Mouse (Mus musculus): ENCODE results near the gene Aanat.
"Not testable (repeated sequence)": the region's sequence is repeated elsewhere in the genome, so short reads cannot be mapped to it uniquely, and the experiment has no call there.

Gene Aanat

DNA sequence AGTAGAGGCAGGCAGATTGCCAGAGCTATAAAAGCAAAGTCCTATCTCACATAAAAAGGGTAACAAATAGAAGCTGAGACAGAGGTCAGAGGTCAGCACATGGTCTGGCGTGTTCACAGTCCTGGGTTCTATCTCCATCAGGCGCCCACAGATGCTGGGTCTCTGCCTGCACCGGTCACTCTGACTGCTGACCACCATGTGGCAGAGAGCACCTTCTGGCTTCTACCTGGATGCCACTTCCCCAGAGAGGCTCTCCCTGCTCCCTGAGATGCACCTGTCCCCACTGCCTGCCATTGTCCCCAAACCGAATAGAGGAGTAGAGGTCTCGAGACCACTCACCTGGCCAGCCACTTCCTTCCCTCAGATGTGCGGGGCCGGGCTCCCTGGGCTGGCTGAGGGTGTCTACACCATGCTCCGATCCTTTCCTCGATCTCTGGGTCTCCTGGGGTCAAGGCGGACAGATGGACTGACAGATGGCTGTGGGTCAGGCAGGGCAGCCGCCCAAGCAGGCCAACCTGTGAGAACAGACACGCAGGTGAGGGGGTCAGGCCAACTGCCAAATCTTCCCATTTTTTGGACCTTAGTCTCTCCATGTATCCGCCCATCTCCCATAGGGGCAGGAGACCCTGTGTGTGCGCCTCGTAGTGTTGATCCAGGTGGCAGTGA is 23.9 kb downstream of the Aanat start:
- in situ Hi-C loops (cut with MboI, MseI): no loop called here

DNA sequence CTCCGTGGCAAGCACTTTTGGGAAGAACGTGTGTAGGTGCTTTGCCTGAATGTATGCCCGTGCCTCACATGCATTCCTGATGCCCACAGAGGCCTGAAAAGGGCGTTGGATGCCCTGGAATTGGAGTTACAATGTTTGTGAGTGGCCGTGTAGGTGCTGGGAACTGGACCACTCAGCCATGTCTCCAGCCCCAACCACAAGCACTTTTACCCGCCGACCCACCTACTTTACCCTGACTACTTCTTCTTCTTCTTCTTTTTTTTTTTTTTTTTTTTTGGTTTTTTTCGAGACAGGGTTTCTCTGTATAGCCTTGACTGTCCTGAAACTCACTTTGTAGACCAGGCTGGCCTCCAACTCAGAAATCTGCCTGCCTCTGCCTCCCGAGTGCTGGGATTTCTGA is 24.9 kb downstream of the Aanat start:
- in situ Hi-C loops (cut with MboI, MseI): not testable (repeated sequence)

DNA sequence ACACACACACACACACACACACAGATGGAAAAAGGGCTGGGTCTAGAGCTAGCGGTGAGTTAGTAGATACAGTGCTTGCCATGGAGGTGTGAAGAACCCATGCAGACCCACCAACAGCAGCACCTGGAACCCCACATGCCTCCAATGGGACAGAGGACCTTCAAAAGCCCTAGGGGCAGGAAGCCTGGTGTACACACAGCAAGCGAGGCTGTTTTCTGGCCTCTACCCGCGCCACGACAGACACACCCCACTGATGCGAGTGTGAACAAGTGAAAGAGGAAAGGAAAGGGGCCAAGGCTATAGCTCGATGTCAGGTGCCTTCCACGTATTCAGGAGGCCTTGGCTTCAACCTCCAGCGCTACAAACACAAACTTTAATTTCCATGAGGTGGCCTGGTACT is 25.7 kb downstream of the Aanat start:
- in situ Hi-C loops (cut with MboI, MseI): no loop called here

DNA sequence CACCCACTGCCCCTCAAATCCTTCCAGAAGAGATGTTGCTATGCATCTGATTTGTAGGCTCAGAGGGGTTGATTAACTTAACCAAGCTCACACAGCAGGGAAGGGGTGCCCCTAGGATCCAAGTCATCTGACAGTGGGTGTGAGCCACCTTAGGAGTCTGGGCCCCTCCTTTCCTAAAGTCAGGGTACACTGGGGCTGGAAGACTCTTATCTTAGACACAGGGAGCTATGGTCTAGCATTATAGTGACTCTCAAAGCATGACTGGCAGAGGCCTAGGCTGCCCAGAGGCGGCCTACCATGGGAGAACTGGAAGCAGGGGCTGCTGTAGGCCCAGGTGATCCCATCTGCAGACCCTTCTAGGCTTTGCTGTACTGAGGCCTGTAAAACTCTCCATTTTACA is 26.3 kb downstream of the Aanat start:
- in situ Hi-C loops (cut with MboI, MseI): no loop called here

DNA sequence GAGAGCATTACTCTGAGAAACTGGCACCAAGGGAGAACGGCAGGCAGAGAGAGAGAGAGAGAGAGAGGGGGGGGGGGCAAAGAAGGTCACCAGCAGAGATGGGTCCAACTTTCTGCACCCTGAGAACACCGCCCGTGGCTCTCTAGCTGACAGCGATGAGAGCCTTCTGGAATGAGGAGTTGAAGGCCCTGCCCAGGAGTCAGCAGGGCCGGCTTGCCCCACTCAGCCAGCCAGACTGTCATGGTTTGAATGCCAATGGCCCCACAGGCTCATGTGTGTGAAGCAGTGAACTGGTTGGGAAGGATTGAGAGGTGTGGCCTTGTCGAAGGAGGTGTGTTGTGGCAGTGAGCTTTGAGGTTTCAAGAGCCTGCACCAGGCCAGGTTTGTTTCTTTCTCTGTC is 27.0 kb downstream of the Aanat start:
- in situ Hi-C loops (cut with MboI, MseI): no loop called here

DNA sequence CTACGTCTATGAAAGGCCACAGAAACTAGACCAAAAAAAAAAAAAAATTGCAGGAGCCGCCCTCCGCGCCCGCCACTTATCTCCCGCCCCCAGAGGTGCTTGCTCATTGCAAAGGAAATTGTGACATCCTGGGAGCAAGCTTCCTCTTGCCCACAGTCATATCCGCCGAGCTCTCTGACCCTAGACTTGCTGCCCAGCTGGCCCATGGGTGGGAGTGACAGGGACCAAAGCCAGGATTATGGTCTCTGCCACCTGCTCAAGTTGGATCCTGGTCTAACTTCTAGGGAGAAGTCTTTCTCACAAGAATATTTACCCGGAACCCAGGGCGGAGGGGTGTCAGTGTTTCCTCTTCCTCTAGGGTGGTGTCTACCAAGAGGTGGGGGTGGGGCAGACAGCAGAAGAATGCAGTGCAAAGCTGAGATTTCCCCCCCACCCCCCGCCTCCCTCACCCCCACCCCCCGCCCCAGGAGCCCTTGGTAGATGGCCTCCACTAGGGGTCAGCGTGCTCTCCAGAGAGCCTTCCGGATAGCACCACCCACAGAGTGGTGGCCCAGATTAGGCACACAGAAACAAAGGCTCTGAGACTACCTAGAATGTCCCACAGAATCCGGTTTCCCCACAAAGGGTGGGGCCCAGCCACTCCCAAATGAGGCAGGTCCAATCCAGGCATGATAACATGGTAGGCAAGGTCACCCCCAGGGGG is 29.7 kb downstream of the Aanat start:
- in situ Hi-C loops (cut with MboI, MseI): no loop called here

DNA sequence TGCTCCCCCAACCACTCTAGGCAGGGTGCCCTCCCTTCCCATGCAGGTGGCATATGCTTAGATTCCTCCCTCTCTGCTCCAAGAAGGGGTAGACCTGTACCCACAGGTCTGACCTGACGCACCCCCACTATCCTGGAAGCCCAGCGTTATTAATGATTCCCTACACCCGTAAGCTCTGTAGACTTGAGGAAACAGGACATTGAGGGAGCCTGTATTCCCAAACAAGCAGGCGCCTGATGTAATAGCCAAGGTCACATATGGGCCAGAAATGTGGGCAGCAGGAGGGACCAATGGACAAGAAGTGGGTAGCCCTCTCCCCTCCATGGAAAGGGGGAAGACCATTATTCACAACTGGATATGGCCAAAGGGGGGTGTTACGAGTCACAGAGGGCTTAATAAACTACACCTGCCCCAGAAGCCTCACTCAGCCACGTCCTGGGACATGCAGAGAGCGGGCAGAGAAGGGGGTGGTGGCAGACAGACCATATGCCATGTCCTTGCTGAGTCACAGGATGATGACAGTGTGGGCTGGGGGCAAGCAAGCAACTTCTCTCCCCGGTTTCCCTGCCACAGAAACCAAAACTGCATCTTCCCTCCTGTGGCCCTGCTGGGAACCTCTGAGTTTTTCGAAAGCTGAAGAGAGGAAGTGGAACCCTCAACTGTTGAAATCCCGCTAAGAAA is 30.3 kb downstream of the Aanat start:
- in situ Hi-C loops (cut with MboI, MseI): no loop called here

DNA sequence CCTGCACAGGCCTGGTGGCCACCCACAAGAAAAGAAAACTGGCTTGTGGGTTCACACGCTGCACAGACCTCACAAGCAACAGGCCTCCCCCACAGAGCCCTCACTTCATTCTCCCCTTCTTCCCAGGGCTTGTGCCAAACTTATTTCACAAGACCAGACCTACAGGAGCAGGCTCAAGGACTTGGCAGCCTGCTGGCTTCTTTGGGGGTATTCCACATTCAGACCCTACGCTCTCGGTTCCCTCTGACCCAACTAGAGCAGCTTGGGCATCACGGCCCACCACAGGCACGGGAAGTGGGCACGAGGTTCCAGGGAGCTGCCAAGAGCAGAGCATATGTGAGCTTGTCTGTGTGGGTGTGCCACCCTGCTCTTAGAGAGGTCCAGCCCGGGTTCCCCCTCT is 31.4 kb downstream of the Aanat start:
- in situ Hi-C loops (cut with MboI, MseI): no loop called here

DNA sequence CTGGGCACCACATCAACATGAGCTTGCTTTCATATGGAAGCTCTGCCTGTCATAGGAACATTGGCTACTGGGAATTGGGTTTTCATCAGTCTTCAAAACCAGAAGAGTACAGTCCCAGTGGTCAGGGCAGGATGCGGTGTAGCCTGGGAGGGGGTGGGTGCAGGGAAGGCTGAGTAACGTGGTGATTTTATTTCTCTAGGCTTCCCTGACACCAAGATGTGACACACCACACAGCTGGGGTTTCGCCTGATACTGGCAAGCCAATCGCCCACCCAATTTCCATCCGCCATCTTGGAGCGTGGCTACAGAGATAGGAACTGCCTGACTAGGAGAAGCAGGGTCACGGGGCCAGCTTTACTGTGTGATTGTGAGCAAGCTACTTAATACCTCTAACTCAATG is 32.4 kb downstream of the Aanat start:
- in situ Hi-C loops (cut with MboI, MseI): no loop called here

DNA sequence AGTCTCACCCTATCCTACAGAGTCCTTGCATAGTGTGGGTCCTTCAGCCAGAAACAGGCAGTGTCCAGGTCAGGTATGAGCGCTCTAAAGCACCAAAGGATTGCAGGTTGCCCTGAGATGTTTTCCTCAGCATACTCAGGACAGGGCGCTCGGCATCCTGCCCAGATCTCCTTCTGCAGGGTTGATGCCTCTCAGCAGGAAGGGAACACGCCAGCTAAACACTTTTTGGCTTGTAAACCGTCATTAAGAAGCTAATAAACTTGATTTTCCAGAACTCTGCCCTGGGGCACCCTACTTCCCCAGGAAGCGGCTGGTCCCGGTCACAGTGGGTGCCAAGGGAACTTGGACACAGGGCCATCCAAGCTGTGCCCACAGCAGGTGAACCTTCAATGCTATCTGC is 32.9 kb downstream of the Aanat start:
- in situ Hi-C loops (cut with MboI, MseI): no loop called here

DNA sequence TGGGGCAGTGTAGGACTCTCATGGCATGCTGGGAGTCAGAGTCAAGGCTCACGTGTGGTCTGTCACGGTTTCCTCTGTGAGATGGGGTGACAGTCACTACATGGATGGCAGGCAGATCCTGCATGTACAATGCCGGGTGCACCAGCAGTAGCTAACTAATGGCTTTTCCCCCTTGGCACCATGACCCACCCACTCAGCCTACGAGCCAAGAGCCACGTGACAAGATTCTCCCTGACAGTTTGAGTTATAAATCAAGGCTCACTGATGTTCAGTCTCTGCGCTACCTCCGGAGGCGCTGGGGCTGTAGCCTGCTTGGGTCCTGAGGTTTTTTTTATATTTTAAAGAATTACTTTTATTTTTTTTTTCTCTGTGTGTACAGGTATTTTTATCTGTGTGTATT is 33.3 kb downstream of the Aanat start:
- in situ Hi-C loops (cut with MboI, MseI): no loop called here

DNA sequence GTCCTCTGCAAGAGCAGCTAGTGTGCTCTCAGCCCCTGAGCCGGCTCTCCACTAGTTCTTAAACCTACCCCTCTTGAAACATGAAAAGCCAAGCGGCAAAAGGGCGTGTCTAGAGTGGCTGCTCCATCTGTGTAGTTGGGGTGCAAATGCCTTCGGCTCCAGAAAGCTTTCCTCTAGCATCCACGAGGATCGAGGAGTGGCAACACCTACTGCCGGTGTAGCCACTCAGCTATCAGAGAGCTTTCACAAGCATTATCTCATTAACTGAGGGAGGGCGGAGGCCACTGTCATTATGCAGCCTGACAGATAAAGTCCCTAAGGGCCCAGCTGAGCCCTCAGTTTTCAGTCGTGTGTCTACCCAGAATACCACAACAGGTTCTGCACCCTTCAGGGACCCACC is 33.8 kb downstream of the Aanat start:
- in situ Hi-C loops (cut with MboI, MseI): no loop called here

DNA sequence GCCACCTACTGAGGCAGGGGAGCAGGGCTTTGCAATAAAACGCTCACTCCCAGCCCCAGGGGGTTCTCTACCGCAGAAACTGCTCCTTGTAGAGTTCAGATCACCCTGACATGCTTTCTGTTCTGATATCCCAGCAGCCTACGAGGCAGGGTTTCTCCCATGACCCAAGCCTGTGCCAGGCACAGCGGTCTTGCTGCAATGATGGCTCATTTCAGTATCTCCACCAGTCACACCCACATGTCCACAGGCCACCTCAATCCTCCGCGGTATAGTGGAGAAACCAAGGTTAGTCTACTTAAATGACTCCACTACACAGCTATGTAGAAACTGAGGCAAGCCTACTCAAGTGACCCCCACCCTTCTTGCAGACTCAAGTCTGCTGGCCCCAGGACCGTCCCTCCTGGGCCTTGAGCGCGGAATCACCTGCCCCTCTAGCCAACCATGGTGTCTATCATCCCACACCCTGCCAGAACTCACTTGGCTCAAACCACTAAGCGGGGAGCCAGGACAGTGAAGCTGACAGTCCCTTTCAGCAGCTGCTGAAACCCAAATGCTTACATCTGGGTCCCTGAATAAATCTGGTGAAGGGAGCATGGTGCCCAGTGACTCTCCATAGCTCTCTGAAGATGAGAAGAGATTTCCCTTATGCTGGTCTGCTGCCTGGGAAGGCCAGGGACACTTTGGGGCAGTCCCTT is 34.5 kb downstream of the Aanat start:
- in situ Hi-C loops (cut with MboI, MseI): no loop called here

DNA sequence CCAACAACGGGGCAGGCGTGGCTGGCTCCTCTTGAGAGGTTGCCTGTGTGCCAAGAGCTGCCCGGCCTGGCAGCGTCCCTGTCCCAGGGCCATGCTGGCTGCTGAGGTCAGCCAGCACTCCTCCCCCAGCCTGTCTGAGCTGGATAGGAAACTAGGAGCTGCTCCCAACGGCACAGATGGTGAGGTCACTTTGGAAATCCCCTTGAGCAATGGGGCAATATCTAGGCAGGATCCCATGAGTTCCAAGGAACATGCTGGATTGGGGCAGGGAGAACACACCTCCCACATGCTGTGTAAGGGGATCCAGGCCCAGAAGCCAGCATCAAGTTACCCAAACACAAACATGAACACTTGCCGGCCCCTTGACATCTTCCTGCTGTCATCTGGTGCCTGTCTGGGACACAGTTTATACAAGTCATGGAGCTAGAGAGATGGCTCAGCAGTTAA is 35.0 kb downstream of the Aanat start:
- in situ Hi-C loops (cut with MboI, MseI): no loop called here

DNA sequence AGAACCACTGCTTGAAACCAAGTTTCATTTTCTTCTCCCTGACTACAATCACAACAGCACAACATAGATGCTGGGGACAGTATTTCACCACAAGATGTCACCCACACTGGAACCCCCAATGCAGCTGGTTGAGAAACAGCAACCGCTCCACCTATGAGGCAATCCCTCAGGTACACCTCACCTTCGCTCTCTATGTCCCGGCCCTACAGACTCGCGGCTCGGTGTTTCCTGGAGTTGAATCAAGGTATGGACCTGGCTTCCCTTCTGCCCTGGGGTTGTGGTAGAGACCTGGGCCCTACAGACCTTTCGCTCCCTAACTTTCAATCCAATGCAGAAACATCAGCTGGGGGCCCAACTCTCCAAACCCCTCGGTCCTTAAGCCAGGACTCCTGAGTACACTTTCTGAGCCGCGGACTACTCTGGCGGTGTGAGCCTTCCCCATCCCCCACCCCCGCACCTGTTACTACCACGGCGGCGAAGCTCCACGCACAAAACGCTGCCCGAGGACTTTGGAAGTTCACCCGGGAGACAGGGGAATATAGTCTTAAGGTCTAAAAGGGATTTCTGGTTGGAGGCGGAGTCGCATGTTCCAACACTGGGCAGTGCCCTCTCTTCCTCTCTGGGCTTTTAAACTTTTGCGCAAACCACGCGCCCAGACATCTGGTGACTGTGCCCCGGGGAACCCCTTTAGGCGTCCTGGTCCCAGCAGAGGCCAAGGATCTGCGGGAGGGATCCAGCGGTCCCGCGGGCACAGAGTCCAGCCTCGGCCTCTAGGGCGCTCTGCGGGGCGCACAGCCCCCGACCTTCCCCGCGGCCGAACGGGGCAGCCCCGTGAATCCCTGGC is 37.3 kb downstream of the Aanat start:
- in situ Hi-C loops (cut with MboI, MseI): no loop called here

DNA sequence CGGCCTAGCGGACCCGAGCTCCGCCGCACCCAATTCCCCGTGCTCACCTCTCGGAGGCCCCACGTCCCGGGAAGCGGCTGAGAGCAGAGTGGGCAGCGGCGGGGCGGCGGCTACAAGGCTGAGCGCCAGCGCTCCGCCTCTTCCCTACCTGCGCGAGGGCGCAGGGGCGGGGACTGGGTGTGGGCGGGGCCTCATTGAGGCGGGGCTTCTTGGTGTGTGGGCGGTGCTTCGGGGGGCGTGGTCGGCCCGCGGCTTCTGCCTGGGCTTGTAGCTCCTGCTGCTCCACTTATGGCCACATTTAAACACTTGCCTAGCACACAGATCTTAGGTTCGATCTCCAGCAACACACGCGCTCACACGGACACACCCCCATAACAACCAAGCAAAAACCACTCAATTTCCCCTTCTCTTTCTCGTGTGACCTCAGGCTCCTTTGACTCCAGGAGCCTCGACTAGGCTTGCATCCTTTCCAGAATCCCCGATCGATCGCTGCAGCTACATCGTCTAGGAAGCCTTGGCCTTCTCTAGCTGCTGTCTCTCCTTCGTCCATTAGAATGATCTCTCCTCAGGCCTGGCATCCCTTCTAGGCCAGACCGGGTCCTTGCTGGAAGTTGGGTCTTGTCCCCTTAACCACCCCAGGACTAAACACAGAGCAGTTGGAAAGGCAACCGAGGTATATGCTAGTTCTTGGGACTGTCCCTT is 38.0 kb downstream of the Aanat start:
- in situ Hi-C loops (cut with MboI, MseI): no loop called here

DNA sequence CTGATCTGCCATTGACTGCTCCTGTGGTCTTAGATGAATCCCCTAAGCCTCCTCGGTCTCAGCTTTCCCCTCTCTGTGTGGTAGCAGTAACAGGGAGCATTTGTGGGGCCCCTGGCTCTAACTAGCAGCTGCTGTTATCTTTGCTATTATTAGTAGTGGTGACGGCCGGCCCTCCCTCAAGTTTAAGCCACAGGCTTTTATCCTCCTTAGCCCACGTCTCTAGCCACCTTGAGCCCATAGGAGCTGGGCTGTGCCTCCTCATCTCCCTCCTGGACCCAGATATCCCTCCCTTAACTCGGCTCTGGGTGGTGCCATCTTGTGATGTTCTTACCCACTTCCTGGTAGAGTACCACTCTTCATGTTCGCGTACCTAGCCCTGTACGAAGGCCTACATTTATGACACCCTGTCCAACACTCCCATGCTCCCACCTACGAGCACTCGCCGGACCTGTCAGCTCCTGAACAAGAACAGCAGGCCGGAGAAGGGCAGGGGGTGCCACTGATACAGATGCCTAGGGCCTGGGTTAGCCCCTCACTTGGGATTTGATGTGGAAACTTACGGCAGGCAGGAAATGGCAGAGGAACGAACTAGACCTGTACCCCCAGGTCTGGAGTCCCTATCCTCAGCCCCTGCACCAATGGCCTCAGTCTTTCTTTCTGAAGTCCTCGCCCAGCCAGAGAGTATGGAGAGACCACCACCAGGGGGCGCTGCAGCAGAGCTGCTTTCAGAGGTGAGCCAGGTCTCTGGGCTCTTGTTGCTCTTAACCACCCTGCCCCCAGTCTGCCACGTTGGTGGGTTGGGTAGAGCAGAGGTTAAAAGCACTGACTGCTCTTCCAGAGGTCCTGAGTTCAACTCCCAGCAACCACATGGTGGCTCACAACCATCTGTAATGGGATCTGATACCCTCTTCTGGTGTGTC is 39.1 kb downstream of the Aanat start:
- in situ Hi-C loops (cut with MboI, MseI): no loop called here

DNA sequence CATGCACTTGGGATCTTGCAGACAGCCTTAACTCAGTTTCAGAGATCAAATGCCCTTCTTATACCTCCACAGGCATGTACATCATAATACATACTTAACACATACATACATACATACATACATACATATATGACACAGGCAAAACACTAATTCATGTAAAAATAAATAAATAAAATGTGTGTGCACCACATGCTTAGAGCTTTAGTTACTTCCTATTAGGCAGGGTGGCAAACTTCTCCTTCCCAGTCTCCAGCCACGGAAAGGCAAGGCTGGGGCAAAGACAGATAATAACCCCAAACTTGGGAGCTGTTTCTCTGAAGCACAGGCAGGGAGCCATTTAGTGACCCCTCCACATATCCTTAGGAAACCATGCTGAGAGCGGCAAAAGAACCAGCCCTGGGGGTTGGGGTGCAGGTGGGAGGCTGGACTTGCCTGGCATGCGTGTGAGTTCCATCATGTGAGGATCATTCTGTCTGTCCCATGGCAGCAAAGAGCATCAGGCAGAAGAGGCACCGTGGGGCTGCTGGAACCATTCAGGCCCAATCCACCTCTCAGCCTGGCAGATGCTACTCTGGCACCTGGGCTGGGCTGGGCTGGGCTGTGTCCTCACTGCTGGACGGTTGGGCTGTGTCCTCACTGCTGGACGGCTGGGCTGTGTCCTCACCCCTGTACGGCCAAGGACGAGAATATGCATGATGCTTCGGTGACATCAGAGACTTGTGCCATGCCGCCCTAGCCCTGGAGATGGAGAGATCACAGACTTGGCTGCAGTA is 40.3 kb downstream of the Aanat start, which contains the start of gene Rhbdf2:
Gene Rhbdf2, minus strand, starts transcription at position 721 of the 773 bp plus-strand sequence.
- in situ Hi-C loops (cut with MboI, MseI): no loop called here

Data from T-helper 1 cell (primary cell).